Mouse (Mus musculus): ENCODE data around the gene Cnppd1. TPM values are rescaled to one million over a fixed set of nuclear protein-coding genes. Genes with fewer than 3 reads are reported as not detected.

Cnppd1 gene
- 64.3 and 69.4 TPM in 2 replicates for polyA plus RNA-seq (2016; fragmentation: Nextera tagmentation; extraction: Ambion mirVana)

GRCm38 (mm10) chr1:75142301-75143261 is at the start of gene Cnppd1, which contains the start of gene Retreg2:
Gene Cnppd1 (minus strand): TSS chr1:75142711.
Gene Retreg2 (plus strand): TSS chr1:75142778.
- Histone ChIP-seq H3K9me3 (no peaks in the 10 kb centered on the region), H3K4me1 (peaks cover 30% of the 10 kb centered on the region), H3K27ac (replicated peaks) (peak within 1 kb of the TSS; percentile 99), H3K27me3 (no peaks in the 10 kb centered on the region), H3K4me2 (replicated peaks) (peak within 1 kb of the TSS; percentile 91), H3K9ac (replicated peaks) (peak within 1 kb of the TSS; percentile 94), H3K4me3 (peak within 1 kb of the TSS; percentile 92), H3K36me3 (peaks cover 56% of the 10 kb centered on the region)
- under 1% methylated on average over 83 of the region's 91 CpGs for WGBS
- ATAC-seq (ENCODE audit: low FRiP score, low read depth): peak; percentile 91

DNA sequence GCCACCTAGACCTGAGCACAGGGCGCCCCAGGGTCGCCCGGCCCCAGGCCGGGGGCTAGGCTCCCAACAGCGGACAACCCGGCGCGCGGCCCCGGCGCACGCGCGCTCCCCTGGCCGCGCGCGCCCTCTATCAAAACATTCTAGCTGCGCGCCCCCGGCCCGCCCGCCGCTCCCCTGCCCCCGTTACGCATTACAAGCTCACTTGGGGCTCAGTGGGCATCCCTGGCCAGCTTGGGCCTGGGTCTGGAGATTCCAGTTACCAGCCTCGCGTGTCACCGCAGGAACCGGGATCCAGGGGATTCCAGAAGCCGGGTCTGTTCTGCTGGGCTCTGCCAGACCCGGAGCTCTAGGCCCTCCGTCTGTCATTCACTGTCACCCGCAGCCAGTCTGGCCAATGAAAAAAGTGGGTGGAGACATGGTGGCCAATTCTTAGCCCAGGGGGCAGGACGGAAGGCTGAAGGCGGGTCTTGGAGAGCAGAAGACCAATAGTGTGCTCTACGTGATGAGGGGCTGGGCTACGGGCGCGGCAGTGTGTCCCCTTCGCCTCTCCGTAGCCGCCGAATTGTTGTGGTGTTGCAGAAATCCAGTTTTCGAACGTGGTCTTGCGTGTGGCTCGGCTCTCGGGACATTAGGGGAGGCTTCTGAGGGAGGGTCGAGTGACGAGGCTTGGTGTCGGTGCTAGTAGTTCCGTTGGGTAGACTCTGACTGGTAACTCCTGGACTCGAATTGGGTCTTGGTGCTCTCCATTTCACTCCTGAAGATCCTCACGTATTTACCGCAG is 49.3 kb upstream of the Cnppd1 start, which contains the start of the genes Ankzf1 and Atg9a:
Ankzf1 (plus strand) TSS at position 530 of the 781 bp plus-strand sequence.
Atg9a (minus strand) TSS at position 575 of the 781 bp plus-strand sequence.
- peak; percentile 99 for ATAC-seq (ENCODE audit: low FRiP score, low read depth)
- under 1% methylated on average over 48 of the region's 56 CpGs for WGBS
- Histone ChIP-seq H3K9ac (replicated peaks) (peak within 1 kb of the TSS; percentile 83), H3K9me3 (no peaks in the 10 kb centered on the region), H3K36me3 (peaks cover 29% of the 10 kb centered on the region), H3K4me1 (peaks cover 24% of the 10 kb centered on the region), H3K27ac (replicated peaks) (peak within 1 kb of the TSS; percentile 87), H3K4me3 (peak within 1 kb of the TSS; percentile 68), H3K4me2 (replicated peaks) (peak within 1 kb of the TSS; percentile 96), H3K27me3 (no peaks in the 10 kb centered on the region)

DNA sequence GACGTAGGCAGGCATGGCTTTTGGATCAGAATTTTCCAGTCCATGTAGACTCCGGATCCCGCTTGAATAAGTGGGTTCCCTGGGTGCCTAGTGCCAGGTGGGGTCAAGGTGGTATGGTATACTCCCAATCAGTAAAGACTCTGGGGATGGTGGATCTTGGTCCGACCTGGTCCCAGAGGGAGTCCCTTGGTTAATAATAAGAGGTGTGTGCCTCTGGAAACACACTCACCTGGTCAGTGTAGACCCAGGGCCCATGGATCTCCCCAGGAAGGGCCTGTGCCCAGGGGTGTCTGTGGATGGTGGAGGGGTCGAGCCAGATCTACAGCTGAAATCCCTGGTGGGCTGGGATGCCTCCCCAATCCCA is 48.7 kb upstream of the Cnppd1 start:
- H3K4me1 ChIP-seq: peaks cover 24% of the 10 kb centered on the region
- H3K4me2 ChIP-seq (replicated peaks): peak overlapping the region; percentile 96
- peak overlapping the region; percentile 68 for H3K4me3 ChIP-seq
- peak overlapping the region; percentile 87 for H3K27ac ChIP-seq (replicated peaks)
- 41% methylated on average over 5 of the region's 5 CpGs for WGBS
- no peaks in the 10 kb centered on the region for H3K27me3 ChIP-seq
- no peaks in the 10 kb centered on the region for H3K9me3 ChIP-seq
- peak overlapping the region; percentile 83 for H3K9ac ChIP-seq (replicated peaks)
- ATAC-seq (ENCODE audit: low FRiP score, low read depth): no peak
- peaks cover 29% of the 10 kb centered on the region for H3K36me3 ChIP-seq

DNA sequence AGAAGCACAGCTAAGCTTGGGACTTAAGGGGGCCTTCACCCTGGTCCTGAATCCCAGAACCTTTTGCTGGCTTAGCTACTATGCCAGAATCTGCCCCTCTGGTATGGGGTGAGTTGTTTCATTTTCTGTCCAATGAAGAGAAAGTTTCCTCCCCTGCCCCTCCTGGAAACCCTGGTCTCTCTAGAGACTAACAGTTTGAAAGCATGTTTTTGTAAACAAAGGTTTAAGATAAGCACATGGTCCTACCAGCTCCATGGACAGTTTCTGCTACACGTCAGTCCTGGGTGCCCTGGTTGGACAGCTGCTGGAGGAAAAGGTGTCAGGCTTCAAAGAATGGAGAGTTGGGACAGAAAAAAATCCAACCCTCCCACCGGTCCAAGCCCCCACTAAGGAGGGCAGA is 48.1 kb upstream of the Cnppd1 start:
- Histone ChIP-seq H3K36me3 (peaks cover 29% of the 10 kb centered on the region), H3K27me3 (no peaks in the 10 kb centered on the region), H3K27ac (replicated peaks) (no peak overlapping the region), H3K4me1 (peaks cover 24% of the 10 kb centered on the region), H3K4me3 (no peak overlapping the region), H3K4me2 (replicated peaks) (peak overlapping the region; percentile 96), H3K9ac (replicated peaks) (peak overlapping the region; percentile 31; the same call in 1 of the 2 replicates), H3K9me3 (no peaks in the 10 kb centered on the region)
- 77% methylated on average over 2 of the region's 2 CpGs for WGBS
- no peak for ATAC-seq (ENCODE audit: low FRiP score, low read depth)

GRCm38 (mm10) chr1:75187914-75188483 is 45.5 kb upstream of the Cnppd1 start:
- Histone ChIP-seq H3K27me3 (no peaks in the 10 kb centered on the region), H3K9ac (replicated peaks) (no peak overlapping the region), H3K4me2 (replicated peaks) (no peak overlapping the region), H3K9me3 (no peaks in the 10 kb centered on the region), H3K27ac (replicated peaks) (no peak overlapping the region), H3K36me3 (peaks cover 48% of the 10 kb centered on the region), H3K4me1 (peaks cover 20% of the 10 kb centered on the region), H3K4me3 (no peak overlapping the region)
- ATAC-seq (ENCODE audit: low FRiP score, low read depth): no peak
- WGBS: 91% methylated on average over 2 of the region's 2 CpGs

GRCm38 (mm10) chr1:75187126-75187525 is 44.6 kb upstream of the Cnppd1 start:
- H3K36me3 ChIP-seq: peaks cover 57% of the 10 kb centered on the region

DNA sequence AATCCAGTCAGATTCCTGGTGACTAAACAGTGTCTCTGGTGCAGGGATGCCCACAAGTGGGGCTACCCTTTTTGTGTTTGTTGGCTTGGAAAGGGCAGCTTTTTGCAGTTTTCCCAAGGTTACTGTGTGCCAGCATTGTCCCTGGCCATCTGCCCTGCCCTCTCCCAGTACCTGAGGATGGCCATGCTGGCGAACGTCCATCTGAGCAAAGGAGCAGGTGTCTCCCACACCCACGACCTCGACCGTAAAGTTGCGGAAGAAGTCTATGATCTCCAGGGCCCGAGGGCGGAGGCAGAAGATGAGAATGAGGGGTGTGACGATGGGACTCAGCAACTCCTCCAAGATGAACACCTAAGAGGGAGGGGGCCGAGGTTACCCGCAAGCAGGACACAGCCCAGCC is 43.0 kb upstream of the Cnppd1 start:
- Histone ChIP-seq H3K9me3 (no peaks in the 10 kb centered on the region), H3K27me3 (no peaks in the 10 kb centered on the region), H3K36me3 (peaks cover 65% of the 10 kb centered on the region), H3K4me2 (replicated peaks) (no peak overlapping the region), H3K27ac (replicated peaks) (no peak overlapping the region), H3K4me1 (0 out of 2 replicates have a peak, but pooled peaks cover 11% of the 10 kb centered on the region), H3K9ac (replicated peaks) (no peak overlapping the region), H3K4me3 (no peak overlapping the region)
- ATAC-seq (ENCODE audit: low FRiP score, low read depth): no peak
- WGBS: 94% methylated on average over 11 of the region's 11 CpGs

More at GRCm38 (mm10) chr1:75187126-75187525, 44.6 kb upstream of the Cnppd1 start:
- Histone ChIP-seq H3K27me3 (no peaks in the 10 kb centered on the region), H3K27ac (replicated peaks) (no peak overlapping the region), H3K4me1 (peaks cover 17% of the 10 kb centered on the region), H3K9ac (replicated peaks) (no peak overlapping the region), H3K4me2 (replicated peaks) (no peak overlapping the region), H3K4me3 (no peak overlapping the region), H3K9me3 (no peaks in the 10 kb centered on the region)
- ATAC-seq (ENCODE audit: low FRiP score, low read depth): no peak

DNA sequence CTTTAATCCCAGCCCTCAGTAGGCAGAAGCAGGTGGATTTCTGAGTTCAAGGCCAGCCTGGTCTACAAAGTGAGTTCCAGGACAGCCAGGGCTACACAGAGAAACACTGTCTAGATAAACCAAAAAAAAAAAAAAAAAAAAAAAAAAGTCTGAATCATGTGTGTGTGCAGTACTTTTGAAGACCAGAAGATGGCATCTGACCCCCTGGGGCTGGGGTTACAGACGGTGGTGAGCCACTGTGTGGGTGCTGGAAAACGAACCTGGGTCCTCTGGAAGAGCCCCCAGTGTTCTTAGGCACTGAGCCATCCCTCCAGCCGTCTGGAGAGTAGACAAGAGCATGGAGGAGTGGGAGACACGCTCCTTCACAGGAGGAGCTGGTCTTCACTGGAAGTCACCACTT is 39.6 kb upstream of the Cnppd1 start:
- no peak for ATAC-seq (ENCODE audit: low FRiP score, low read depth)
- 75% methylated on average over 4 of the region's 4 CpGs for WGBS
- Histone ChIP-seq H3K27me3 (no peaks in the 10 kb centered on the region), H3K36me3 (peaks cover 57% of the 10 kb centered on the region), H3K4me1 (peaks cover 23% of the 10 kb centered on the region), H3K4me2 (replicated peaks) (no peak overlapping the region), H3K4me3 (no peak overlapping the region), H3K27ac (replicated peaks) (no peak overlapping the region), H3K9ac (replicated peaks) (no peak overlapping the region), H3K9me3 (no peaks in the 10 kb centered on the region)

DNA sequence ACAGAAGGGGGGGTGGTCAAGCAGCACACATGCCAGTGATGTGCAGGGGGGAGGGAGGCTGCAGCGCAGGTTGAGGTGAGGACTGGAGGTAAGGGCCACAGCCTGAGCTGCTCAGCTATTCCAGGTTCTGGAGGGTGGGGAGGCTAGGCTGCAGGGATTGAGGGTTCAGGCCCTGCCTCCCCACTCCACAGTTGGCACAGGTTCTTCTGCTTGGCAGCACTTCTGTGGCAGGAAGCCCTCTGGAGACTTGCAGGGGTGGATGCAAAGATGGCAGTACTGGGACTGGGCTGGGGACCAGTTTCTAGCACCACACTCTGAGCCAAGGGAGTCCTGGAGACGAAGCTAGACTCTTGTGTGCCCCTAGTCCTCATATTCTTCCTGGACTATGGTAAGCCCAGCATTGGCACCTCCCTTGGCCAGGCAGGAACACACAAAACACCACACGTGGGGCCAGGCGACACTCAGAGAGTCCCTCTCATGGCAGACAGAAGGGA is 38.9 kb upstream of the Cnppd1 start:
- Histone ChIP-seq H3K4me2 (replicated peaks) (no peak overlapping the region), H3K27me3 (no peaks in the 10 kb centered on the region), H3K27ac (replicated peaks) (no peak overlapping the region), H3K9me3 (no peaks in the 10 kb centered on the region), H3K4me1 (peaks cover 23% of the 10 kb centered on the region), H3K4me3 (no peak overlapping the region), H3K36me3 (peaks cover 56% of the 10 kb centered on the region), H3K9ac (replicated peaks) (no peak overlapping the region)
- WGBS: 84% methylated on average over 4 of the region's 4 CpGs
- ATAC-seq (ENCODE audit: low FRiP score, low read depth): no peak

- peak; percentile 21; the same call in 1 of the 2 replicates for ATAC-seq (ENCODE audit: low FRiP score, low read depth)
- Histone ChIP-seq H3K4me3 (peak overlapping the region; percentile 61), H3K27me3 (no peaks in the 10 kb centered on the region), H3K4me1 (peaks cover 23% of the 10 kb centered on the region), H3K9me3 (no peaks in the 10 kb centered on the region), H3K27ac (replicated peaks) (no peak overlapping the region), H3K36me3 (peaks cover 54% of the 10 kb centered on the region), H3K4me2 (replicated peaks) (peak overlapping the region; percentile 99), H3K9ac (replicated peaks) (no peak overlapping the region)
- 49% methylated on average over 6 of the region's 7 CpGs for WGBS
Measured at GRCm38 (mm10) chr1:75180741-75181140, 38.2 kb upstream of the Cnppd1 start.

- peaks cover 54% of the 10 kb centered on the region for H3K36me3 ChIP-seq
- WGBS: under 1% methylated on average over 31 of the region's 31 CpGs
Measured at GRCm38 (mm10) chr1:75180105-75180590, 37.6 kb upstream of the Cnppd1 start, which contains the start of gene Abcb6. Gene Abcb6 (minus strand): TSS chr1:75180392.

More at GRCm38 (mm10) chr1:75180105-75180590, 37.6 kb upstream of the Cnppd1 start, which contains the start of gene Abcb6:
- no peaks in the 10 kb centered on the region for H3K9me3 ChIP-seq
- H3K4me2 ChIP-seq (replicated peaks): peak within 1 kb of the TSS; percentile 99
- H3K4me1 ChIP-seq: peaks cover 23% of the 10 kb centered on the region
- H3K9ac ChIP-seq (replicated peaks): peak within 1 kb of the TSS; percentile 71
- H3K27ac ChIP-seq (replicated peaks): peak within 1 kb of the TSS; percentile 63
- H3K4me3 ChIP-seq: peak within 1 kb of the TSS; percentile 61
- H3K27me3 ChIP-seq: no peaks in the 10 kb centered on the region
- peak; percentile 93 for ATAC-seq (ENCODE audit: low FRiP score, low read depth)
